Mouse (Mus musculus): ENCODE measurements around the gene Scube2.

The Scube2 gene

DNA sequence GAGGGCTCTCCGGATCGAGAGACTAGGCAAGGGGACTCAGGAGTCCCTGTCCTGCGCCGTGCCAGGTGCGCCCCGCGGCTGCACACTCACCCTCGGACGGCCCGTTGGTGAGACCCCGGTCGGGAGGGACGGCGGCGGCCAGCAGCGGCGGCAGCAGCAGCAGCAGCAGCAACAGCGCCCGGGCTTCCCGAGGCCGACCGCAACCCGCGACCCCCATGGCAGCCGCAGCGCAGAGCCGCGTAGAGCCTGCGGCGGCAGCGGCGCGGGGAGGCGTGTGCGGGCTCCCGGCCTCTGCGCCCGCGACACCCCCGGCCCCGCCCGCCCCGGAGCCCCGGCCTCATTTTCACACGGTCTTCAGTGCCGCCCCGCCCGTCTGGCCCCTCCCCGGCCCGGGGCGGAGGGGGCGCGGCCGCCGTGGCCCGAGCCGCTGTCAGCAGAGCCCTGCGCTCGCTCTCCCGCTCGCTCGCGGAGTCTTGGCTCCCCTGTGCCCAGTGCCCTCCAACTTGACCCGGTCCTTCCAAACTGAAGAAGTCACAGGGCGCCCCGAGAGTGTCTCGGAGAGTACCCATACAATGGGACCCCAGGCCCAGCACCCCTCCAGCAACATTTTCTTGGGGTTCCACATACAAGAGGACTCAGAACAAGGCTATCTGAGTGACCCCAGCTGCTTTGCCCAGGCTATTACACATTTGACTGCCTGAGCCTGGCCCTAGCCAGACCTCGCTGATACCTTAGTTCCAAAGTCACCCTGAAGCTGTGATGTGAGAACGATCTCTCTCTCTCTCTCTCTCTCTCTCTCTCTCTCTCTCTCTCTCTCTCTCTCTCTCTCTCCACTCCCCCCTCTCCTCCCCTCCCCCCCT, at the start of gene Scube2:
Scube2 (minus strand) TSS at position 310 of the 860 bp plus-strand sequence.
- DNase-seq (ENCODE audit: low read depth, low spot score): peak; percentile 58

DNA sequence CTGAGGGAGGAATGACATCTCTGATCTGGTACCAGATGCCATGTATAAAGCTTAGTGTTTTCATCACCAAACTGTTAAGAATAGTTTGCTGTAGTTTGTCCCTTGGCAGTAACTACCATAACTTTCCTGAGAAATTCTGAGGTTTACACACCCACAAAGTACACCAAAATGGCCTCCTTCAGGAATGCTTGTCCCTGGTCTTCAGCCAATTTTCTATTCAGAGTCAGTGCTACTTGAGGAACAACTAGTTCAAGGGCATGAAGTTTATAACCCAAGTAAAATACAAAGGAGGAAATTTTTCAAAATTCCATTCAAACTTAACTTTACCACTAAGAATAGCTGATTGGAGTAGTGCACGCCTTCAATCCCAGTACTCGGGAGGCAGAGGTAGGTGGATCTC, 40.7 kb upstream of the Scube2 start:
- no peak for DNase-seq (ENCODE audit: low read depth, low spot score)

DNA sequence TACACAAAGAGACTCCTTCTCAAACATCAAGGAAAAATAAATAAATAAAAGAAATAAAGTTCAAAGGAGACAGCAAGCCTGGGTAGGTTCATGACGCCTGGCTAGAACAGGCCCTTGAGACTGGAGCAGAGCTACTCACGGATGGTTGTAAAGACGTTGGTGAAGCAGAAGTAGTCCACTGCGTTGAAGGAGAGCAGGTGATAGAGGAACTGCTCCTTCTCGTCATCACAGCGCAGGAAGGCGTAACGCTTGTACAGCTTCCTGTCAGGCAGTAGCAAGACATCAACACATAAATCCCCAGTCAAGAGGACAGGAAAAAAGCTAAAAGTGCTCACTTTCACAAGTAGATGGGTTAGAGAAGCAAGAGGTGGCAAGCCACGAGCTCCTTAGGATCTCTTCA, 35.4 kb upstream of the Scube2 start:
- DNase-seq (ENCODE audit: low read depth, low spot score): no peak

DNA sequence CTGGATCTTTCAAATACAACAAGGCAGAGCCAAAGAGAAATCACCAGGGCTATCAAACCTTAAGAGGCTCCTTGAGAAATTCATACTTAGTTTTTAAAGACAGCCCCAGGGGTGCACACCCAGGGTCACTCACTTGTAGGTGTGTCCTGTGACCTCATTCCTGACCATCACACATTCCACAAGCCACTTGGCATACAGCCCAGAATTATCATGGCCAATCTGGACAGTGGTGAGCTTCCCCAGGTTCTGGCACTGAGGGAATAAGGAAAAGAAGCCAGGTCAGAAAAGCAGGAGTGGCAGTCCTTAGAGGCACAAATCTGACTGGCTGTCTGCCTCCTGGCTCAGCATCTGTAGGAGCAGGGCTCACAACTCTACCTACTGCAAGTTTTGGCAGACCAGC, 33.4 kb upstream of the Scube2 start:
- no peak for DNase-seq (ENCODE audit: low read depth, low spot score)

DNA sequence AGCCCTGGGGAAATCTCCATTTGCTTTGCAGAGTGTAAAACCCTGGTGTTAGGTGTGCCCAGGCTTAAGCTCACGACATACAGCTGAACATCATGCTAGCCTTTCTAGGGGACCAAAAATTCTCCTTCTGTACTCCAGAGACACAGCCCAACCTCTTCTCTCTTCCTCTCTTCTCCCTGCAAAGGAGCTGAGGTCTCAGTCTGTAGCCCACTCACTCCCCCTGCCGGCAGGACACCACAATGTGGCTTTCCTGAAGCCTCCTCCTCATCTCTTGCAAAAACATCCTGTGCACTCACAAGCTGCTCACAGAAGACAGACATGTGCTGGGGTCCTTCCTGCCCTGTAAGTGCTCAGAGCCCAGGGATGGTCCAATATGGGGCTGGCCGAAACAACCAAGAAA, 27.1 kb upstream of the Scube2 start:
- DNase-seq (ENCODE audit: low read depth, low spot score): peak; percentile 81

DNA sequence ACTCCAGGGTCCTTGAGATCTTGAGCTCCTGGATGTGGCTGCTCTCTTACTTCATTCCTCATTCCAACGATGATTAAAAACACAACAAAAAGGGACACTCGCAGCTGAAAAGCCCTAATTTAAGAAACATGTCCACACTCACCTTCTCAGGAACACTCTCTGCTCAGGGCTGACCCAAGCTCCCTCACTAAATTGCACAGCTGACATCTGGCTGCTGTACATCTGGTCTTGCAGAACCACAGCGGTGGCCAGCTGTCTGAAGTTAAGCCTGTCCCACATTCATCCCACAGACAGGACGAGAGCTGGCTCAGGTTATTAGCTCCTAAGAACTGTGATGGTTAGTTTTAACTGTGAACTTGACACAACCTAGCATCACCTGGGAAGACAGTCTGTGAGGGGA, 26.3 kb upstream of the Scube2 start:
- no peak for DNase-seq (ENCODE audit: low read depth, low spot score)

DNA sequence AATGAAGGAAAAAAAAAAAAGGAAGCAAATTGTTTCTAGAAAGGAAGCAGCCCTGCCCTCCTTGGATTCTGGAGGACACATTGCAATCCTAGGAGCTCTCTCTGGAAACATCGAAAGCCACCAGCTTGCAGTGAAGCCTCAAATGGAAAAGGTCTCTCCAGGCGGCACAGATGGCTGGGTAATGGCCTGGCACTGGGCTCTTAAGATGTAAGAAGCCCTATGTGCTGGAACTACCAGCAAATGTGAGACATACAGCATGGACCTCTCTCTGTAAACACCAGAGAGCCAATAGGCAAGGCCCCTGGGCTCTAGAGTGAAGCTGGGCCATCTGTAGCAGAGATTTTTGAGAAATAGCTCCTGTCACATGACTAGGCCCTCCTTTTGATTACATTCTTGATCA, 24.8 kb upstream of the Scube2 start:
- DNase-seq (ENCODE audit: low read depth, low spot score): no peak

DNA sequence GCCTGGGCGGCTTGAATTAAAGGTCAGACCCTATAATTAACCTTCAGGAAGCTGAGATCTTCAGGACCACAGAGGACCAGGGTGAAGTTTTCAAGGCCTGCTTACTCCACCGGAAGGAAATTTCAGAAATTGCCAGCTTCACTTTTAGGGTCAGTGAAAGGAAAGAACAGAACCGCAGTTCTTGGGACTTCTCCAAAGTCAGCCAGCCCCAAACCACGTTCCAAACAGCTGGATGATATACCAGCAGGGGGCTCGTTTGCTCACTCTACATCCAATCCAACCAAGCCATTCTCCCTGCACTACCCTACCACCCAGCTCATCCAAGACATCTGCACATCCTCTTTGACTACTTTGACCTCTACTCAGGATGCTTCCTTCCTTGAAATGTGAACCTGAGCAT, 23.8 kb upstream of the Scube2 start:
- DNase-seq (ENCODE audit: low read depth, low spot score): peak; percentile 35

DNA sequence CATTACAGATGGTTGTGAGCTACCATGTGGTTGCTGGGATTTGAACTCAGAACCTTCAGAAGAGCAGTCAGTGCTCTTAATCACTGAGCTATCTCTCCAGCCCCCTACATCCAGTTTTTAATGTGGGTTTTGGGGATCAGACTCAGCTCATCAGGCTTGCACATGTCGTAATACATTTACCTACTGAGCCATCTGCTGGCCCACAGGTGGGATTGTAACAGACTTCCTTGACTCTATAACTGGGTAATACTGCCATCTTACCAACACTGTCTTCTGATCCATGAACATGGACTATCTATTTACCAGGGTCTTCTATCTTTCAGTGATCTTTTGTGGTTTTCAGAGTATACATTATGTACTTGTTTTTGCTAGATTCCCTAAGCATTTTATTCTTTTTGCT, 20.8 kb upstream of the Scube2 start:
- no peak for DNase-seq (ENCODE audit: low read depth, low spot score)

DNA sequence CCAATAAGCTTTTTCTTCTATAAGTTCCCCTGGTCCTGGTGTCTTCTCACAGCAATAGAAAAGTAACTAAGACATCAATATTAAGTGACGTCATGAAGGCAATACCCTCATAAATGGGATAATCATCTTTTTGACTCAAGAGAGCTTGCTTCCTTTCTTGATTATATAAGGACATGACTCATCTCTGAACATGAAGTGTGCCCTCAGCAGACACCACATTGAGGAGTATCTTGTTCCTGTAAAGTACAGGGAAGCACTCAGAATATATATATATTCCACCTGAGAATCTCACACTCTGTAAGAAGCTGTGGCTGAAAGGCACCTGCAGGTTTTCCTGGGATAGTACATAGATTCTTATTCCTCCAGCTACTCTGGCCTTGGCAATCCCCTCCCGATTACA, 17.1 kb upstream of the Scube2 start:
- DNase-seq (ENCODE audit: low read depth, low spot score): no peak

DNA sequence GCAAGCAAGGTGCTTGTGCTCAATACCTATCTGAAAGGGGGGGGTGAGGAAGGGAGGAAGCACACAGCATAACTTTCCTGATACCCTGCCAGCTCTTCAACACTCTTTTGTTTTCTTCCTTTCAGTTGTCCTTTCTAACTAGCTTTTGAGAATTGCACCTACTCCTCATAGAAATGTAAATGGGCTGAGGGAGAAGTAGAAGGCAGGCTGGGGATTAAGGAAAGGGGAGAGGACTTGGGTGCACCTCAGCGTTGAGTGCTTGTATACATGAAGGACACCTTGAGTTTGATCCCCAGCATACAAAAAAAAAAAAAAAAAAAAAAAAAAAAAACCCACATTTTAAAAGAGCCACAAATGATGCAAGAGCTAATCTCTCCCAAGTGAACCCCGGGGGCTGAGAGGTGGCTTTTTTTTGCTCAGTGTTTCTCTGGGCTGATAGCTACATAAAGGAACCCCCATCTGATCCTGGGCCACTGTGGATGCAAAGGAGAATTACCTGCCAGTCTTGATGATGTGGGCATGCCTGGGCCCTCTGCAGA, 16.2 kb upstream of the Scube2 start:
- no peak for DNase-seq (ENCODE audit: low read depth, low spot score)

DNA sequence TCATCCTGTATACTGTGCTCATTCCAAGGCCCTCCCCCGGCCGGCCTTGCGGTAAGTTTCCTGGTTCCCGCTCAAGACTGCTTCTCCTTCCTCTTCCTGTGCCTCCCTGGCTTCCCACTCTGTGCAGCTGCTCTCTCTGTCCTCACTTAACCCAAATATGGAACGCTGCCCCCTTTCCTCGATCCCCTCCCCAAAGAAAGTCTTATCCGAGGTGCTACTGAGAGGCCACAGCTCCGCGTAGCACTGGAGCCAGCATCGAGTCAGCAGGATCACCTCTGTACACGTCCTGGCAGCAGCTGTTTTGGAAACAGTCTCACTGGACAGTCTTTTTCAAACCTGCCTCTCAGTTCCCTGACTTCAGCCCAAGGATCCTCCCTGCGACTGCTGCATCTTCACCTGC, 13.7 kb upstream of the Scube2 start:
- peak; percentile 40 for DNase-seq (ENCODE audit: low read depth, low spot score)

DNA sequence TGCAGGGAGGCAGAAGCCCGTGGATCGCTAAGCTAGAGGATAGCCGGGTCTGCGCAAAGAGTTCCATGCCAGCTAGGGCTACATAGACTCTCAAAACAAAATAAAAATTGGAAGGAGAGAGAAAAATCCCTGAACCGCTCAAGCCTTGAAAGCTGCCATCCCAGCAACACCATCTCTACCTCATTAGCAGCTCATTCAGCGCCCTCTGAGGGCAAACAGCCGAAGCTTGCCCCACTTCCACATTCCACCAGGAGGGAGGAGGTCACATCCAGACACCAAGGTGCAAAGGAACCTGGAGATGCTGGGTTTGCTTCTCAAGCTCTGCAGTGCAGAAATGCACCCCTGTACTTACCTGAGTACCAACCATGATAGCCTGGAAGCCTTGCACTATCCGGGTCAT, 10.6 kb upstream of the Scube2 start:
- DNase-seq (ENCODE audit: low read depth, low spot score): no peak

DNA sequence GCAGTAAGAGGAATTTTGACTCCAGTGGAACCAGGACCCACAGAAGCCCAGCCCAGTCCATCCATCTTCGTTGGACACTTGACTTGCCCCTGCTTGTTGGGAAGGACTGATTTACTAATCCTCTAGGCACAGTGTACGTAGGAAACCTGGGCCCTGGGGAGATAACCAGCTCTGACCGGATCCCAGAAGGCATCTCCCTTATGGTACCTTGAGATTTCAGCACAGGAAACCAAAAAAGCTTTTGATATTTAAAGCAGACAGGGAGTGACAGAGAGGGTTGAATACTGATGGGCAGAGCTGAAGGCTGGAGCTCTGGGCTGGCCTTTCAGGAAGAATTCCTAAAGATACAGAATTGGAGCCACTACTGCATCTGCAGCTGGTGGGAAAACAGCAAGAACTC, 10.1 kb upstream of the Scube2 start:
- DNase-seq (ENCODE audit: low read depth, low spot score): peak; percentile 80

DNA sequence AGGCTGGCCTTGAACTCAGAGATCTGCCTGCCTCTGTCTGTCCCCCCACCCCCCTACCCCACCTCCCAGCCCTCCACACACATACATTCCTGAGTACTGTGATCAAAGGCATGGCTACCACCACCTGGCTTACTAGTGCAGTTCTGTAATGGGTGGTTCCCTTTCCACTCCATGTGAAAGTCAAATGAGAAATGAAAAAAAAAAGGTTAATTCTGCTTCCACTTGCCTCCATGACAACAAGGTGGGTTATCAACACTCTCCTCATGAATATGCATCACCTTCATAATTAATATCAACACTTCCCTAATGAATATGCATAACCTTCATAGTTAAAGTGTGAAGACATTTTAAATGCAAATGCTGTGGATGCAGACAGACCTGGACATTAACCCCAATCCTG, 9.6 kb upstream of the Scube2 start:
- DNase-seq (ENCODE audit: low read depth, low spot score): peak; percentile 60

DNA sequence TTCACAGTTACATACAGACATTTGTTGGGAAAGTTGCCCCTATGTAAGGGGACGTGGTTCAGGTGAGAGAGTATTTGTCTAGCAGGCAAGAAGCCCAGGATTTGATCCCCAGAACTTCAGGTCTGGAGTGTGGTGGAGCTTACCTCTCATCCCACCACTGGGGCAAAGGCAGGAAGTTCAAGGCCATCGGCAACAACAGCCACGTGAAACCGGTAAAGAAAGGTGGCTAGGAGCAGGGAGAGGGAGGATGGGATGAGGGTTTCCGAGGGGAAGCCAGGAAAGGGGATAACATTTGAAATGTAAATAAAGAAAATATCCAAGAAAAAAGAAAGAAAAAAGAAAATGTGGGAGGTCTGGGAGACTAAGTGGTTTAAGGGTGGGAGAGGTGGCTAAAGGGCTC, 7.7 kb upstream of the Scube2 start:
- DNase-seq (ENCODE audit: low read depth, low spot score): peak; percentile 48

DNA sequence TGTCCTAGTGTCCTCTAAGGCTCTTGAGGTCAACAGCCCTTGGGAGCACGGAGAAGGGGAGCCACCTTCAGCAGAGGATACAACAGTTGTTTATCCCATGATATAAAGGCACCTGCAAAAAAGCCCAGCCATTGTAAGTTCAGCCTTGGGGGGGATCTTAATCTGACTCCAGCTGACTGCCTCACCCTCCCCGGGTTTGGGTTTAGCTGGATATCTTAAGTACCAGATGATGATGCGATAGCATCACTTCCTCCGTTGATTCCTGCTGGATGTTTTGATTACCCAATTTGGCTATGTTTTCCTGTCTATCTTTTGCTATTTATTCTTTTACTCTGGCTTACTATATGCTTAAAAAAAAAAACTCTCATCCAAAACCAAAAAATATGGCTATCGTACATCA, 5.8 kb upstream of the Scube2 start:
- no peak for DNase-seq (ENCODE audit: low read depth, low spot score)

DNA sequence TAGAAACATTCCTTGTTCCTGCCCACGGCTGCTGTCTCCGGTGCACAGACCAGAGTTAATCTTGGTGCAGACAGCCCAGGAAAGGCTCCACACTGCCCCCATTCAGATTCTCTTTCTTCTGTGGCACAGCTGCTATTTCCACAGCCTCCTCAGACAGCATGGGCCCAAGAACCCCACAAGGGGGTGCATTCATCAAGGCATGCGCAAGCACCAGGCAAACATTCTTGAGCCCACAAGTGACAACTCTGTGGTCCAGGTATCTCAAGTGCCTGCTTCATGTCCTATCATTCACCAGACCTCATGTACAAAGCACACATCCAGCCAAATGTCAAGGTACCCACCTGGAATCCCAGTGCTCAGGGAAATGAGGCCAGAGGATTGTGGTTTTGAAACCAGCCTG, 3.0 kb upstream of the Scube2 start:
- DNase-seq (ENCODE audit: low read depth, low spot score): peak; percentile 30

DNA sequence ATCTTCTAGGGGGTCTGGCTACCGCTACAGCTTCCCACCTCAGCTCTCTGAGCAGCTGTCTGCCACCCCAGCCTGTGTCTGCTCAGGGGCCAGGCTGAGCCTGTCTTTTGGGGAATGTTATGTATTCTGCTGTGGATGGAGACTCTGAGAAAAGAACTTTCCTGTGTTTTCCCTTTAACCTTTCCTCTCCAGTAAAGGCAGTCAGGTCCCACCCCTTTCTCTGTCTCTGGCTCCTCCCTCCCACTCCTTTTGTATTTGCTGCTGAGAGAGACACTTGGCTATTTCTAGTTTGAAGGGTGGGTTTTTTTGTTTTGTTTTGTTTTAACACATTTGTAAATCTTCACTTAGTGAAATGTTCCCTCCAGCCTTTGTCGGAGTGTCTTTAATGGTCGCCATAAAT, 1.2 kb upstream of the Scube2 start:
- peak; percentile 46 for DNase-seq (ENCODE audit: low read depth, low spot score)

DNA sequence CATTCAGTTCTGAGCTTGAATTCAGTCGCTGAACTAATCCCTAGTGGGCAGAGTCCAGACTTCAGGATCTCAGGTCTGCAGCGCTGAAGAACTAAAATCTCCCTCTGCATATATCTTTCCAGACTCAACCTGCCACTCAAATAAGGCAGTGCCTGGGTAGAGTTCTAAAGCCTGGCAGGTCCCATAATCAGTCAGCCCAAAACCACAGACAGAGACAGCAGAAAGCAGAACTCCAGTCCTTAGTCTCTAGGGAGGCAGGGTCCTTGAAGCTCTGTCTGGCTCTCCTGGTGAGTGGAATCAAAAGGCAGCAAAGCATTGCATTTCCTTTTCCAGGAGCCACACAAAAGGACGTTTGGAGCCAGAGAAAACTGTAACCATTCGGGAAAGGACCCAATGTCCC, 1.9 kb downstream of the Scube2 start:
- no peak for DNase-seq (ENCODE audit: low read depth, low spot score)

DNA sequence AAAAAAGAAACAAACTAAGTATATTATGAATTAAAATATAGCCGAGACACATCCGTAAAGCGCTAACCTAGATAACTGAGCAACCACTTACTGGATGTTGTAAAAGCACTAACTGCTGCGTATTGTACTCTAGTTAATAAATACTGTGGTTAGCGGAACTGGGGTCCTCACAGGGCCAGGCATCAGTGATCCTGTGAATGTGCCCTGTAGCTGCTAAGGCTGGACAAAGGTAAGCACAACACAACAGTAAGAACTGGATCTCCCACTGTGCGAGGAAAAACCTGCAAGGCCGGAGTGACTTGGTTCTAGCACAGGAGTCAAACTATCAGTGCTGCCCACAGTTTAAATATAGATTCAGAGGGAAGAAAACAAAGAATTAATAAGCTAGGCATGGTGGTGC, 5.3 kb downstream of the Scube2 start:
- DNase-seq (ENCODE audit: low read depth, low spot score): no peak

DNA sequence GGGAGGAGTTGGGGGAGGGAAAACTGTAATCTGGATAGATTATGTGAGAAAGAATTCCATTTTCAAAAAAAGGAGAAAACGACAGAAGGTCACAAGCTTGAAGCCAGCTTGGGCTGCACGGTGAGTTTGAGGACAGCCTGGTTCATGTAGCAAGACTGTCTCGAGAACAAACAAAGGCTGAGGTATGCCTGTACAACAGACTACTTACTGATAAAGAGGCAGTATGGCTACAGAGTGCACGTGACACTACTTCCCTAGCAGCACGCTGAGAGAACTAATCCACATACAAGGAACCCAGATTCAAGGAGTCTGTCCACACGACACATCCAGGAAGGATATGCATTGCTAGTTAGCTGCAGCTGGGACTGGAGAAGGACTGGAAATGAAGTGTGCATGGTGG, 6.1 kb downstream of the Scube2 start:
- no peak for DNase-seq (ENCODE audit: low read depth, low spot score)

DNA sequence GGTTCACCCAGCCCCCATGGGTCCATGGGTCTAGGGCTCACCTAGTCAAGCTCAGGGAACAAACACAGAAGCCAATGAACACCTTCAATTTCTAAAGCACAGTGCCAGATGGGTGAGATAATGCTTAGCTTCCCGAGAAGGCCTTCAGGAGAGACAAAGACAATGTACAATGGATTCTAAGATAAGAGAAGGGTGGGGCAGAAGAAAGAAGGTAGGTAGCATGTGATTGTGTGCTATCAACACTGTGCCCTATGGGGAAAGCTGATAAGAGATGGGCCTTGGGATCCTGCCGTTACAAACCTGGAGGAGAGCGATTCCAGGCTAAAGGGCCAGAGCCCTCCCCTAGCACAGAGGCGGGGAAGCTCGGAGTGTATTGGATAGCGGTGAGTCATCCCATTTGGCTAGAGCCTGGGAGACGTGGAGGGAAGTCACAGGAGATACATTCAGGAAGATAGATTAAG, 12.7 kb downstream of the Scube2 start:
- peak; percentile 31 for DNase-seq (ENCODE audit: low read depth, low spot score)

DNA sequence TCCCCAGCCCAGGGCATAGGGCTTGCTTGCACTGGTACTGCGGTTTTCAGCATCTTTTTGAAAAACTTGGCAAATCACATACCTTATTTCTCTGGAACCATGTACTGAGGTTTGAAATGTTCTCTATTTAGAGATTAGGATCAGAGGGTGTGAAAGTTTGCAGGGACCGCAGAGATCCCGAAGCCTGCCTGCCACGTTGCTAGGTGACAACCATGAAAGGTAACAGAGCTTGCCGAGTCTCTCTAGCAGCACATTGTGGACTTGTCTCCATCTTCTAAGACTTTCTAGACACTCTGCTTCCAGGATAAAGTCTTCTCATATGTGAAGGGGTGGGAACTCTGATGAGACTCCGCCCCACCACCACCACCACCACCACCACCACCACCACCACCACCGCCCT, 13.5 kb downstream of the Scube2 start:
- DNase-seq (ENCODE audit: low read depth, low spot score): no peak

Data from ZHBTc4 (cell line).